Mouse (Mus musculus) liver, postnatal 0 days (tissue): ENCODE measurements around the gene Anxa8.

Source experiments
- CTCF ChIP-seq: sonication (generic); IDR thresholded peaks from 2 replicates; pipeline ENCODE4 v1.5.1; 2016; ENCODE audit warnings: antibody characterized with exemption, low read depth
- EP300 ChIP-seq: IDR thresholded peaks from 2 replicates; pipeline ENCODE4 v1.6.1; 2016; ENCODE audit warnings: antibody characterized with exemption, low read depth, mild to moderate bottlenecking

DNA sequence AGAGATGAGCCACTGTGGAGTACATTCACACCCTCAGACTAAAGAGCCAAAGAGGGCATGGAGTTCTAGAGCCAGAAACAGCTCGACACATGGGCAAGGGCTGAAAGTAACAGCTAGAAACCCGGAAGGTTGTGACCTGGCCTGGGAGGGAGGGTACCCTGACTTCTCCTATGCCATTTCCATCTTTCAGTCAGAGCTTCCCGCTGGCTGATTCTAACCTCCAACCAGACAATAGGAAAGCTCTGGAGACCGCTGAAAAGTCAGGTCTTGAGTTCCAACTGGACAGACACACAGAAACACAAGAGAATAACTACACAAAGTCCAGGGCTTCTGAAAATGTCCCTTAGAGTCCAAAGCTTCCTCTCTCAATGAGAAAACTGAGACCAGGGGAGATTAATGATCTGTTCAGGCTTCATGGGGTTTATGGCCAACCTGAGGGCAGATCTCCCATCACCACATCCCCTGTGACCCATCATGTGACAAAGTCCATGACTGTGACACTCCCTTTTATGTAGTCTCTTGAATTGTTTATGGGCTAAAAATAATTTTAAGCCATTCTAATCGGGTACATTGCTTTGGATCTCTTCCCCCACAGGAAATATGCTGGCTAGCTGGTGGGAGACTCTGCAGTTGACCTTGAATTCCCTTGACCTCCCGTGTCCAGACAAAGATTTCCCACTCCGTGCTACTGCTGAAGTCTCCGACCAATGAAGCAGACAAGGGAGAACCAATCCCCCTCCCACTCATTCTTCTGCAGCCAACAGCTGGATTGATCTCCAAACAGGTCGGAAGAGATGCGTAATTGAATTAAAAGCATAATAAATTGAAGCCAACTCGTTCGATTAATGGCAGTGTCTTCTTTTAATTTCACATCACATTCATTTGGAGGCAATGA, 34.5 kb downstream of the Anxa8 start:
- TF ChIP-seq CTCF (no peak), EP300 (no peak)
